Mouse (Mus musculus) gastrocnemius, postnatal 10 days (tissue): ENCODE measurements around the gene Slc4a11. TPM values are rescaled to one million over a fixed set of nuclear protein-coding genes. Genes with fewer than 3 reads are reported as not detected.

Experiments used
- total RNA-seq, 2 experiments: library from RNA; stranded (reverse); gene quantifications; 2 replicates each; pipeline ENCODE4 v1.2.3; 2021

The Slc4a11 gene
- total RNA-seq, 2 experiments from 2014 or later: 0.07 to 0.25 TPM

Other genes starting within 250 kb of the Slc4a11 start
- 10 to 100 TPM; 42.2 to 49.9 TPM for gene Ptpra, start 247.2 kb downstream of the Slc4a11 start, total RNA-seq
- gene Mrps26, start 133.8 kb downstream of the Slc4a11 start, total RNA-seq: 10 to 100 TPM; 48.6 to 51.2 TPM
- gene Oxt, start 121.3 kb downstream of the Slc4a11 start, total RNA-seq: not detected
- gene Avp, start 115.0 kb downstream of the Slc4a11 start, total RNA-seq: under 1 TPM in 1 of 2 experiments, not detected in 1; 0.50 TPM
- 1 to 10 TPM; 4.8 to 6.0 TPM for gene Fastkd5, start 67.5 kb downstream of the Slc4a11 start, total RNA-seq
- gene Ubox5, start 67.5 kb downstream of the Slc4a11 start, total RNA-seq: 1 to 10 TPM; 4.7 to 5.1 TPM
- 1 to 10 TPM; 2.9 to 3.4 TPM for gene Lzts3, start 54.7 kb downstream of the Slc4a11 start, total RNA-seq
- gene Ddrgk1, start 32.9 kb downstream of the Slc4a11 start, total RNA-seq: 10 to 100 TPM; 66.1 to 71.3 TPM
- 10 to 100 TPM; 15.9 to 16.5 TPM for gene Itpa, start 29.9 kb downstream of the Slc4a11 start, total RNA-seq
- 10 to 100 TPM; 10.1 to 12.8 TPM for gene 4930402H24Rik, start 208.9 kb upstream of the Slc4a11 start, total RNA-seq
- 10 to 100 TPM; 20.5 to 24.6 TPM for gene Atrn, start 209.0 kb upstream of the Slc4a11 start, total RNA-seq